ENCODE assay signal across 7 mouse cellular contexts in the genomic region with DNA sequence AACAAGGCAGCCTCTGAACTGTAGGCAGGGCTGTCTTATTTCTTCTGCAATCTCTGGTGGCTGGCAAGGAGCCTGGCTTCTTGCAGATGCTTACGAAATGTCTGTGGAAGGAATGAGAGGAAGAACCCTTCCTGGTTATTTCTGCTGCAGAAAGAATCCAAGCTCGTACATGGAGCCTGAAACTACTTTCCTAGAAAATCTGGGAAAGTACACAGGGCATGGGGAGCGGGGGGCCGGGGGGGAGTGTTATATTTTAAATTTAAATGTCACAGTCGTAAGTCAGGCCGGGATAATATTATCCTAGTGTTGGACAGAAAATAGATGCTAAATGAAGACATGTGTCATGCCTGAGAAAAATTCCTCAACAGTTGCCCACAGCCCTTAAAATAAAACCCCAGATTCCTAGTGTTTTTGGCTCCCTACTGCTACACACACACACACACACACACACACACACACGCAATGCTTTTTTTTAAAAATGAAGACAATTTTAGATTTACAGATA. TPM values are rescaled to one million over a fixed set of nuclear protein-coding genes. Genes with fewer than 3 reads are reported as not detected.
DNase-seq lines count a peak whose midpoint lies in the region; ATAC-seq lines count a peak whose summit lies in the region.

No protein-coding gene starts in this region.

- H3K27me3 ChIP-seq in limb, embryonic 15.5 days, result no peaks in the 10 kb centered on the region
- H3K27me3 ChIP-seq in liver, embryonic 12.5 days (replicated peaks), result peaks cover 2% of the 10 kb centered on the region

- no peak overlapping the region for H3K4me2 ChIP-seq in limb, embryonic 15.5 days
- no peak overlapping the region for H3K4me2 ChIP-seq in liver, embryonic 12.5 days

- no peaks in the 10 kb centered on the region for H3K36me3 ChIP-seq in limb, embryonic 15.5 days
- H3K36me3 ChIP-seq in liver, embryonic 12.5 days, result no peaks in the 10 kb centered on the region

- H3K9ac ChIP-seq in limb, embryonic 15.5 days, result no peak overlapping the region
- H3K9ac ChIP-seq in liver, embryonic 12.5 days, result no peak overlapping the region

- H3K9me3 ChIP-seq in limb, embryonic 15.5 days, result no peaks in the 10 kb centered on the region
- no peaks in the 10 kb centered on the region for H3K9me3 ChIP-seq in liver, embryonic 12.5 days (replicated peaks)

- WGBS in limb, embryonic 15.5 days, result 48% methylated on average over 7 of the region's 7 CpGs
- 63% methylated on average over 7 of the region's 7 CpGs for WGBS in liver, embryonic 12.5 days (ENCODE audit: insufficient replicate concordance)

- H3K27ac ChIP-seq in limb, embryonic 15.5 days, result peak overlapping the region; percentile 52
- H3K27ac ChIP-seq in liver, embryonic 12.5 days, result no peak overlapping the region

- H3K4me1 ChIP-seq in limb, embryonic 15.5 days, result 0 out of 2 replicates have a peak, but pooled peaks cover 4% of the 10 kb centered on the region
- no peaks in the 10 kb centered on the region for H3K4me1 ChIP-seq in liver, embryonic 12.5 days

- H3K4me3 ChIP-seq in limb, embryonic 15.5 days, result no peak overlapping the region
- no peak overlapping the region for H3K4me3 ChIP-seq in liver, embryonic 12.5 days

- no peak for ATAC-seq in limb, embryonic 15.5 days (ENCODE audit: insufficient number of reproducible peaks, low FRiP score, low TSS enrichment, low read depth)
- ATAC-seq in liver, embryonic 12.5 days, result no peak

- peak; percentile 97 for DNase-seq in 3T3-L1 (ENCODE audit: low read depth, low spot score)
- DNase-seq in MN1 (ENCODE audit: low spot score), result peak; percentile 50
- peak; percentile 61 to 84 for DNase-seq in frontal cortex, postnatal 36 days (ENCODE audit: low spot score in 2 of 2)
- no peak for DNase-seq in cerebellum, adult 9-11 months
- DNase-seq in Muller cell, postnatal 12 days (ENCODE audit: inconsistent ontology term), result no peak

RNA-seq across cellular contexts. Expression of a gene that starts 7.2 kb away (rescaled TPM):
- polyA plus RNA-seq in limb, embryonic 15.5 days (2015; fragmentation: Nextera tagmentation; extraction: Ambion mirVana), result 121 and 130 TPM in 2 replicates
- polyA plus RNA-seq in liver, embryonic 12.5 days (2016; fragmentation: Nextera tagmentation; extraction: Ambion mirVana), result 19.3 and 20.6 TPM in 2 replicates

Comparison
In these comparisons a context has a peak if more than half of its experiments do, and no peak if none do; other contexts are left out.
1. DNase-seq: peak in 3T3-L1 (single experiment), MN1 (single experiment) and frontal cortex, postnatal 36 days (2 of 2); none in cerebellum, adult 9-11 months (single experiment) and Muller cell, postnatal 12 days (single experiment).